In genomic region chr6:49264446-49264845, GRCm38 (mm10) we compare ENCODE assay signal across 10 mouse cellular contexts. TPM values are rescaled to one million over a fixed set of nuclear protein-coding genes. Genes with fewer than 3 reads are reported as not detected.
DNase-seq lines count a peak whose midpoint lies in the region; ATAC-seq and TF ChIP-seq lines count a peak whose summit lies in the region.
"Not testable (repeated sequence)": the region's sequence is repeated elsewhere in the genome, so short reads cannot be mapped to it uniquely, and the experiment has no call there.
"Had no signal": no experiment of that assay in that cellular context is flagged by ENCODE, and none has a peak within 500 bp of the region (broad histone marks: within the 10 kb centered on the region; RNA-seq: fewer than 3 reads in every experiment).

No protein-coding gene starts in this region.

- H3K4me3 ChIP-seq in CH12.LX (replicated peaks in 1 of 3; ENCODE audit: low read depth in 2 of 3, low read length in 2 of 3, poor library complexity in 1 of 3); heart, embryonic 14.5 days (ENCODE audit: control insufficient read depth in 1 of 2, insufficient read depth in 1 of 2, low read depth in 1 of 2, low read length in 2 of 2); limb, embryonic 15.5 days; neural tube, embryonic 14.5 days (ENCODE audit: low read depth, low read length): not testable (repeated sequence)
- peak overlapping the region; percentile 98; the same call in 1 of the 2 replicates for H3K4me3 ChIP-seq in forebrain, embryonic 13.5 days
- H3K4me3 ChIP-seq in hindbrain, postnatal 0 days (ENCODE audit: low read length): 0 out of 2 replicates have a peak overlapping the region, but pooled peaks have one; percentile 98
- H3K4me3 ChIP-seq in midbrain, embryonic 10.5 days: peak overlapping the region; percentile 89; the same call in 1 of the 2 replicates

- not testable (repeated sequence) for TF ChIP-seq RAD21 in CH12.LX (IDR thresholded peaks at IDR 0.05; ENCODE audit: low read depth, low read length)

- TF ChIP-seq EP300 in CH12.LX (IDR thresholded peaks at IDR 0.05; ENCODE audit: low read length): not testable (repeated sequence)

- WGBS in forebrain, embryonic 13.5 days: 89% methylated on average over 7 of the region's 7 CpGs
- WGBS in heart, embryonic 14.5 days: 85% methylated on average over 7 of the region's 7 CpGs
- WGBS in hindbrain, postnatal 0 days: 88% methylated on average over 7 of the region's 7 CpGs
- WGBS in limb, embryonic 15.5 days: 89% methylated on average over 7 of the region's 7 CpGs
- WGBS in midbrain, embryonic 10.5 days: 90% methylated on average over 7 of the region's 7 CpGs
- 90% methylated on average over 7 of the region's 7 CpGs for WGBS in neural tube, embryonic 14.5 days

- TF ChIP-seq CTCF in CH12.LX (conservative IDR thresholded peaks at IDR 0.05 in 1 of 2, IDR thresholded peaks at IDR 0.05 in 1 of 2; ENCODE audit: low read depth in 2 of 2, low read length in 2 of 2); hindbrain, postnatal 0 days (IDR thresholded peaks at IDR 0.05; ENCODE audit: low read depth): not testable (repeated sequence)

- not testable (repeated sequence) for DNase-seq in CH12.LX (ENCODE audit: extremely low read depth); hindbrain, postnatal 0 days (ENCODE audit: low spot score); midbrain, embryonic 10.5 days (ENCODE audit: low spot score)
- peak; percentile 34 to 36 for DNase-seq in cerebellum, postnatal 10 days

- H3K4me2 ChIP-seq in CH12.LX (ENCODE audit: insufficient read depth, low read depth, poor library complexity, severe bottlenecking): 0 out of 2 replicates have a peak overlapping the region, but pooled peaks have one; percentile 63
- peak overlapping the region; percentile 79; the same call in 1 of the 2 replicates for H3K4me2 ChIP-seq in forebrain, embryonic 13.5 days
- H3K4me2 ChIP-seq in heart, embryonic 14.5 days (ENCODE audit: low read length): peak overlapping the region; percentile 86
- H3K4me2 ChIP-seq in hindbrain, postnatal 0 days (ENCODE audit: low read depth, low read length): peak overlapping the region; percentile 77; the same call in 1 of the 2 replicates
- peak overlapping the region; percentile 51; the same call in 1 of the 2 replicates for H3K4me2 ChIP-seq in limb, embryonic 15.5 days
- peak overlapping the region; percentile 46; the same call in 1 of the 2 replicates for H3K4me2 ChIP-seq in neural tube, embryonic 14.5 days (ENCODE audit: low read depth, low read length)

- not testable (repeated sequence) for H3K9ac ChIP-seq in CH12.LX (ENCODE audit: insufficient read depth, low read depth); forebrain, embryonic 13.5 days; hindbrain, postnatal 0 days (replicated peaks; ENCODE audit: low read length); limb, embryonic 15.5 days; neural tube, embryonic 14.5 days (replicated peaks; ENCODE audit: low read depth, low read length)
- peak overlapping the region; percentile 99 for H3K9ac ChIP-seq in heart, embryonic 14.5 days (ENCODE audit: low read length)

- not testable (repeated sequence) for H3K9me3 ChIP-seq in CH12.LX (replicated peaks; ENCODE audit: low read length); forebrain, embryonic 13.5 days (replicated peaks); heart, embryonic 14.5 days (ENCODE audit: control insufficient read depth, low read length); hindbrain, postnatal 0 days (ENCODE audit: low read length); limb, embryonic 15.5 days; midbrain, embryonic 10.5 days (replicated peaks); neural tube, embryonic 14.5 days (ENCODE audit: control insufficient read depth, low read length)

- dilution Hi-C loops in CH12.LX (cut with MboI; ENCODE audit: extremely low pct_ligation_motif_present, extremely low pct_unique_long_range_greater_than_20kb, low sequenced_read_pairs): not testable (repeated sequence)

- not testable (repeated sequence) for H3K27me3 ChIP-seq in CH12.LX (replicated peaks); forebrain, embryonic 13.5 days; heart, embryonic 14.5 days (ENCODE audit: control insufficient read depth, insufficient read depth, low read length); hindbrain, postnatal 0 days (ENCODE audit: insufficient read depth, low read length); limb, embryonic 15.5 days; midbrain, embryonic 10.5 days (ENCODE audit: low read depth, poor library complexity, severe bottlenecking); neural tube, embryonic 14.5 days (ENCODE audit: control insufficient read depth, insufficient read depth, low read length)

- H3K4me1 ChIP-seq in CH12.LX (ENCODE audit: control insufficient read depth in 1 of 2, insufficient read depth in 2 of 2): peaks cover 0 to 30% of the 10 kb centered on the region in 2 experiments; a peak in 2 of 4 replicates
- peaks cover 27% of the 10 kb centered on the region for H3K4me1 ChIP-seq in forebrain, embryonic 13.5 days
- peaks cover 5 to 25% of the 10 kb centered on the region in 2 experiments for H3K4me1 ChIP-seq in heart, embryonic 14.5 days (ENCODE audit: control insufficient read depth in 2 of 2, insufficient read depth in 2 of 2, low read length in 2 of 2)
- H3K4me1 ChIP-seq in hindbrain, postnatal 0 days (ENCODE audit: insufficient read depth, low read length): not testable (repeated sequence)
- H3K4me1 ChIP-seq in limb, embryonic 15.5 days: peaks cover 18% of the 10 kb centered on the region
- H3K4me1 ChIP-seq in midbrain, embryonic 10.5 days: peaks cover 29% of the 10 kb centered on the region
- peaks cover 25% of the 10 kb centered on the region for H3K4me1 ChIP-seq in neural tube, embryonic 14.5 days (ENCODE audit: control insufficient read depth, insufficient read depth, low read length)

- not testable (repeated sequence) for H3K36me3 ChIP-seq in CH12.LX (replicated peaks in 1 of 2; ENCODE audit: control insufficient read depth in 1 of 2, insufficient read depth in 1 of 2, low read length in 1 of 2); forebrain, embryonic 13.5 days (ENCODE audit: poor library complexity, severe bottlenecking); heart, embryonic 14.5 days (ENCODE audit: control insufficient read depth, insufficient read depth, low read length); hindbrain, postnatal 0 days (ENCODE audit: insufficient read depth, low read length); limb, embryonic 15.5 days; midbrain, embryonic 10.5 days; neural tube, embryonic 14.5 days (ENCODE audit: control insufficient read depth, insufficient read depth, low read length)

- peaks cover 36% of the 10 kb centered on the region for H3K79me2 ChIP-seq in CH12.LX (replicated peaks; ENCODE audit: control insufficient read depth, extremely low read depth, insufficient read depth, poor library complexity, severe bottlenecking)

- in situ Hi-C loops in CH12.LX (cut with MboI; ENCODE audit: low pct_ligation_motif_present, low pct_unique_long_range_greater_than_20kb, low sequenced_read_pairs): not testable (repeated sequence)

- not testable (repeated sequence) for TF ChIP-seq POLR2A in CH12.LX (IDR thresholded peaks at IDR 0.05; ENCODE audit: low read depth, low read length)

- not testable (repeated sequence) for H3K27ac ChIP-seq in CH12.LX (ENCODE audit: insufficient read depth, low read depth); heart, embryonic 14.5 days (replicated peaks in 1 of 2; ENCODE audit: control insufficient read depth in 1 of 2, insufficient read depth in 1 of 2, low read depth in 2 of 2, low read length in 2 of 2); hindbrain, postnatal 0 days
- peak overlapping the region; percentile 97; the same call in 1 of the 2 replicates for H3K27ac ChIP-seq in forebrain, embryonic 13.5 days
- peak overlapping the region; percentile 98; the same call in 1 of the 2 replicates for H3K27ac ChIP-seq in limb, embryonic 15.5 days
- peak overlapping the region; percentile 99 for H3K27ac ChIP-seq in midbrain, embryonic 10.5 days (replicated peaks)
- peak overlapping the region; percentile 99 for H3K27ac ChIP-seq in neural tube, embryonic 14.5 days (ENCODE audit: low read depth, low read length)

- not testable (repeated sequence) for ATAC-seq in forebrain, embryonic 13.5 days; heart, embryonic 14.5 days (ENCODE audit: insufficient number of reproducible peaks, insufficient read depth, low FRiP score, low read depth); hindbrain, postnatal 0 days; limb, embryonic 15.5 days (ENCODE audit: insufficient number of reproducible peaks, low FRiP score, low TSS enrichment, low read depth); neural tube, embryonic 14.5 days (ENCODE audit: low read depth)

RNA-seq across cellular contexts. Expression of gene Tra2a, which starts 0.6 kb away (rescaled TPM):
- total RNA-seq in CH12.LX (2012; rRNA removed) (55.4 and 78.8 TPM in 2 replicates), CH12.LX (2014; rRNA removed) (120 and 142 TPM in 2 replicates)
- 95.1 and 103 TPM in 2 replicates for polyA plus RNA-seq in CH12.LX (2012; ENCODE audit: insufficient read length, low read depth)
- 164 and 177 TPM in 2 replicates for polyA plus RNA-seq in forebrain, embryonic 13.5 days (2015; fragmentation: Nextera tagmentation; extraction: Ambion mirVana)
- polyA plus RNA-seq in heart, embryonic 14.5 days (2014; fragmentation: Nextera tagmentation; extraction: Ambion mirVana): 30.6 and 36.1 TPM in 2 replicates
- total RNA-seq in hindbrain, postnatal 0 days (2014; rRNA removed): 54.3 and 60.9 TPM in 2 replicates
- polyA plus RNA-seq in hindbrain, postnatal 0 days (2015; fragmentation: Nextera tagmentation; extraction: Ambion mirVana): 43.0 and 44.6 TPM in 2 replicates
- polyA plus RNA-seq in limb, embryonic 15.5 days (2015; fragmentation: Nextera tagmentation; extraction: Ambion mirVana): 81.9 and 98.3 TPM in 2 replicates
- polyA plus RNA-seq in midbrain, embryonic 10.5 days (2016; fragmentation: Nextera tagmentation; extraction: Ambion mirVana): 121 and 126 TPM in 2 replicates
- 50.6 and 64.2 TPM in 2 replicates for polyA plus RNA-seq in neural tube, embryonic 14.5 days (2014; fragmentation: Nextera tagmentation; extraction: Ambion mirVana)

RNA-seq across cellular contexts. Expression of gene Igf2bp3, which starts 49.7 kb away (rescaled TPM):
- total RNA-seq in CH12.LX (2012; rRNA removed): 18.4 TPM in 2 replicates
- total RNA-seq in CH12.LX (2014; rRNA removed): 35.6 and 39.1 TPM in 2 replicates
- polyA plus RNA-seq in CH12.LX (2012; ENCODE audit: insufficient read length, low read depth): 22.0 and 23.1 TPM in 2 replicates
- polyA plus RNA-seq in forebrain, embryonic 13.5 days (2015; fragmentation: Nextera tagmentation; extraction: Ambion mirVana): 55.2 and 56.9 TPM in 2 replicates
- polyA plus RNA-seq in heart, embryonic 14.5 days (2014; fragmentation: Nextera tagmentation; extraction: Ambion mirVana): 44.2 and 44.7 TPM in 2 replicates
- 8.9 and 13.3 TPM in 2 replicates for total RNA-seq in hindbrain, postnatal 0 days (2014; rRNA removed)
- 16.1 and 16.6 TPM in 2 replicates for polyA plus RNA-seq in hindbrain, postnatal 0 days (2015; fragmentation: Nextera tagmentation; extraction: Ambion mirVana)
- 45.9 and 46.1 TPM in 2 replicates for polyA plus RNA-seq in limb, embryonic 15.5 days (2015; fragmentation: Nextera tagmentation; extraction: Ambion mirVana)
- 134 and 148 TPM in 2 replicates for polyA plus RNA-seq in midbrain, embryonic 10.5 days (2016; fragmentation: Nextera tagmentation; extraction: Ambion mirVana)
- 26.9 and 34.7 TPM in 2 replicates for polyA plus RNA-seq in neural tube, embryonic 14.5 days (2014; fragmentation: Nextera tagmentation; extraction: Ambion mirVana)
- total RNA-seq: layer of hippocampus, adult 2 months; left cerebral cortex, adult 8-10 months had no signal

RNA-seq across cellular contexts. Expression of gene Ccdc126, which starts 54.6 kb away (rescaled TPM):
- total RNA-seq in CH12.LX (2012; rRNA removed) (2.1 and 2.3 TPM in 2 replicates), CH12.LX (2014; rRNA removed) (6.1 and 6.3 TPM in 2 replicates)
- 2.8 TPM in 2 replicates for polyA plus RNA-seq in CH12.LX (2012; ENCODE audit: insufficient read length, low read depth)
- polyA plus RNA-seq in forebrain, embryonic 13.5 days (2015; fragmentation: Nextera tagmentation; extraction: Ambion mirVana): 6.9 and 7.0 TPM in 2 replicates
- polyA plus RNA-seq in heart, embryonic 14.5 days (2014; fragmentation: Nextera tagmentation; extraction: Ambion mirVana): 8.6 and 9.6 TPM in 2 replicates
- total RNA-seq in hindbrain, postnatal 0 days (2014; rRNA removed): 7.0 and 8.6 TPM in 2 replicates
- polyA plus RNA-seq in hindbrain, postnatal 0 days (2015; fragmentation: Nextera tagmentation; extraction: Ambion mirVana): 7.1 and 8.4 TPM in 2 replicates
- polyA plus RNA-seq in limb, embryonic 15.5 days (2015; fragmentation: Nextera tagmentation; extraction: Ambion mirVana): 11.0 and 11.6 TPM in 2 replicates
- 4.7 and 5.6 TPM in 2 replicates for polyA plus RNA-seq in midbrain, embryonic 10.5 days (2016; fragmentation: Nextera tagmentation; extraction: Ambion mirVana)
- polyA plus RNA-seq in neural tube, embryonic 14.5 days (2014; fragmentation: Nextera tagmentation; extraction: Ambion mirVana): 10.0 and 10.9 TPM in 2 replicates
